Mouse (Mus musculus) inflammation-experienced regulatory T-cells, adult 6 months (primary cell): ENCODE results near the gene 4930516K23Rik. TPM values are rescaled to one million over a fixed set of nuclear protein-coding genes. Genes with fewer than 3 reads are reported as not detected.

Source experiments
- ATAC-seq: one replicate; pipeline ENCODE4 v1.8.0; 2017
- polyA plus RNA-seq, 3 experiments: library from polyadenylated mRNA; unstranded; fragments of 100-300 nt; shearing (Covaris generic); gene quantifications; one replicate each; pipeline ENCODE4 v1.2.1; 2017

4930516K23Rik gene
- polyA plus RNA-seq: not detected

- no peak for ATAC-seq
Measured at GRCm38 (mm10) chr7:104061345-104061744, at the start of gene 4930516K23Rik. 4930516K23Rik (minus strand) TSS chr7:104061445.

DNA sequence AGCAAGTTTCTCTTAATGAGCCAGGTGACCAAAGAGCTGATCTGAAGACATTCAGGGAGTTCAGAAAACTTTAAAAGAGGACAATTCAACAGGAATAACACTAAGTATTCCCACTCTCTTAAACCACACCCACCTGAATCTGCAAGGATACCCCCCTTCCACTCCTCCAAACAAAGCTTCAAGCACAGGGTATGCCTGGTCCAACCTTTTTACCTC is 43.4 kb upstream of the 4930516K23Rik start, which contains the start of gene Olfr646:
TSS of gene Olfr646 (plus strand) at position 117 of the 216 bp plus-strand sequence.
- no peak for ATAC-seq

DNA sequence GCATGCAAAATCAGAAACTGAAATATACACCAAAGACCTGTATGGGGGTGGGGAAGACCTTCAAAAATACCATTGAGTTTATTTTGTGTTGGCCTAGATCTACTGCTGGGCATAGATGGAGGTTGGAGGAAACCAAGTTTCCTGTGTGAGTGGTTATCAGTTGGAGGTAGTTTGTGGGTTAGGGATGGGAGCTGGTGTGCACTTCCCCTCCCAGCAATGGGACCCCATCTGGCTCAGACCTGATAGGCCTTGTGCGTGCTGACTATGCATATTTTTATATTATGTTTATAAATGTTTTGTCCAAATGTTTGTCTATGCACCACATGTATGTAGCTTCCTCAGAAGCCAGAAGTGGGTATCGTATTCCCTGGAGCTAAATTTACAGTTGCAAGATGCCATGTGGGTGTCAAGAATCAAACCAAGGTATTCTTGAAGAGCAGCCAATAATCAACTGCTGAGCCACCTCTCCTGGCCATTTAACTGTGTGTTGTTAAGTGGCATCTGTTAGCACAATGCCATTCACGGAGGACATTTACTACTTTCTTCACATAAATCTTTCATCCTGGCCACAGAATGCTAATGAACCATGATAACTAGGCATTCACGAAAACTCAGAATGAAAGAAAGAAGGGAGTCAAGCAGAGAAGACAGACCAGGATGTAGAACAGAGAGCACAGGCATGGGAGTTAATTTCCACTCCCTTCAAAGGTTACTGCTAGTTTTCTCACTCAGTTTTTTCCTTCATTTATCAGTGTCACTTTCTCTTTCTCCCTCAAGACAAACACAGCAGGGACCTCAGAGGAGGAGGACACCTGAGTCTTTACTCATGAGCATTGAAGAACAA is 42.9 kb upstream of the 4930516K23Rik start:
- no peak for ATAC-seq

GRCm38 (mm10) chr7:104085365-104085764 is 24.1 kb upstream of the 4930516K23Rik start, which contains the start of gene Olfr645:
Olfr645 (minus strand) TSS chr7:104085465.
- no peak for ATAC-seq

DNA sequence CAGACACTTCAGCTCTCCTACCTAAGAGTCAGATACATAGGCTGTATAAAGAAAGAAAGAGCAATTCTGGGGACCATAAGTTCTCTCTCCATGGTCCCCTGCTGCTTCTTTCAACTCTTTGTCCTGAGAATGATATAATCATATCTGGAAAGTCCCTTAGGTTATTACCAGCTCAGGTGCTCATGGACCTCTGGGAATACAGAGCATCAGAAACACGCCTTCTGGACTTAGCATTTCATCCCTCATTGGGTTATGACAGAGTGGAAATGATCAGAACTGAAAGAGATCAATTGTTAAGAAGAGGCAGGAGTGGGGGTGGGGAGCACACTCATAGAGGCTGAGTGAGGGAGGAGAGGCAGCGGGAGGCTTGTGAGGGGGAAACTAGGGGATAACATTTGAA is 10.5 kb upstream of the 4930516K23Rik start, which contains the start of gene Olfr644:
TSS of gene Olfr644 (minus strand) at position 101 of the 400 bp plus-strand sequence.
- ATAC-seq: no peak

GRCm38 (mm10) chr7:104059215-104059614 is 2.0 kb downstream of the 4930516K23Rik start:
- no peak for ATAC-seq

GRCm38 (mm10) chr7:104052566-104052965 is 8.7 kb downstream of the 4930516K23Rik start, which contains the start of gene Olfr642:
Olfr642 (minus strand) TSS chr7:104052666.
- no peak for ATAC-seq

DNA sequence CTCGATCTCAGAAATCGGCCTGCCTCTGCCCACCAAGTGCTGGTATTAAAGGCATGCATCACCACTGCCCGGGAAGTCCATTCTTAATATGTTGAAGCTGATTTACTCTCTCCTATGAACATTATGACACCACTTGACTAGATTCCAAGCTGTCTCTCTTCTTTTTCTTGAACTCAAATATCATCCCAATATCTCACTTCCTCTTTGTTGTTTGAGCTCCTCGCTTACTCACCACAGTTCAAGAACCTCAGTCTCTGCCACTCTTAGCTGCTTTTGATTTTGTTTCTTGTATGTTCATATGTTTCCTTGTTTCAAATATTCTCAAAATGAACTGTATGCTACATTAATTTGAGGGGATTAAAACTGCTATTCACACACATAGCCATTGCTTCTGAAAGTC is 10.5 kb downstream of the 4930516K23Rik start:
- ATAC-seq: no peak

- no peak for ATAC-seq
Measured at GRCm38 (mm10) chr7:104035145-104035544, 26.1 kb downstream of the 4930516K23Rik start, which contains the start of gene Olfr641. Olfr641 (plus strand) TSS chr7:104035445.

DNA sequence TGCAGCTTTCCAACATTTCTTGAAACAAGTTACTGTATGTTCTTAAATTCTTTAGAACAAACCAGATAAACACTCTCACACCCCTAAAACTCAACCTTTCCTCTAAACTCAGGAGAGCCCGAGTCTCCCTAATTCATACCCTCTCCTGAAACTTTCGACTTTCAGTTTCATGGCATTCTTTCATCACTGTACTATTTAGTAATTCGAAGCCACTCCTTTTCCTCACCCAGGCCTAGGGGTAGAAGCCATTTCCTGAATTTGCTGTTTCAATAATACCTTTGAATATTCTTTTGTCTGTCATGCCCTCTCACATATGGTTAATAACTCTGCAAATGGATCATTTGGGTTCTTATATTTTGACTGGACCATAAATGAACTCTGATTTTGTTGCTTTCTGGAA is 34.3 kb downstream of the 4930516K23Rik start:
- no peak for ATAC-seq

DNA sequence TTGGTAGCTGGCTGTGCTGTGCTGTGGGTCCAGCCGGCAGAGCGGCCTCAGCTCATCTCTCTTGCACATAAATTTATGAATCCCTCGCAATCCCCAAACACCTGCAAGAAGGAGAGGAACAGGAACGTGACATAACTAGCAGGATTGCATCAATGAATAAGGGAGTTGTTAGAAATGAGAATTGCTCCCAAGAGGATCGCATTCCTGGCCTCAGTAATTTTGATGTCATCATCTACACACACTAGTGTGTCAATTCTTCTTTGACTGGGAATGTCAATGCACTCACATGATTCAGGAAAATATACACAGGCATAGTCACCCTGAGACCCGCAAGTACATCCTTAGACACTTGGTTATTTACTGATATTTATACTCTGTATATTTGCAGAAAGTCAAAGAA is 35.8 kb downstream of the 4930516K23Rik start, which contains the start of gene Olfr640:
TSS of gene Olfr640 (minus strand) at position 101 of the 400 bp plus-strand sequence.
- no peak for ATAC-seq

DNA sequence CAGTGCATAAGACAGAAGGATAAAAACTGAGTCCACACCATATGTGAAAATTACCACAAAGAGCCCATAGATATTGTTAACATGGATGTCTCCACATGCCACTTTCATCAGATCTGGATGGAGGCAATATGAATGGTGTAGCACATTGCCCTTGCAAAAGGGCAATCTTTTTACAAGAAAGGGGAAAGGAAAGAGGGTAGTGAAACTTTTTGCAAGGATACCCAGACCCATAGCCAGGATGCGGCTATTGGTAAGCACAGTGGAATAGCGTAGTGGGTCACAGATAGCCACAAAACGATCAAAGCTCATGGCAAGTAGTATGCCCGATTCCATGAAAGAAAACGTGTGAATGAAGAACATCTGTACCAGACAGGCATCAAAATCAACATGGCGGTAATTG is 39.6 kb downstream of the 4930516K23Rik start:
- no peak for ATAC-seq

DNA sequence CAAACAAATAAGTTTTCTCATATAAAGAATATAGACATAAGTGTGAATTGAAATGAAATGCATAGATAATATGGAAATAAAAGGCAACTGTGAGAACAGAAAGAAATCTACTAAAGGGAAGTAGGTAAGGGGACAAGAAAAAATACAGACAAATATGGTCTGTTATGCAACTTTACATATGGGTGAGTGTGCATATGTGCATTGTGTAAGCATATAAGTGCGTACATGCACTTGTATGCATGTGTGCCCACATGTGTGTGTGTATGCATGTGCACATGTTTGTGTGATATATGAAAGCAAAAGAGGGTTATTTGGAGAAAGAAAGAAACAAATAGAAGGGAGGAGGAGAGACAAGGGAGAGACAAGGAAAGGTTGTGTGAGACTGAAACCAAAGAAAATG is 42.3 kb downstream of the 4930516K23Rik start:
- ATAC-seq: no peak

GRCm38 (mm10) chr7:104017203-104017602 is 44.0 kb downstream of the 4930516K23Rik start, which contains the start of gene Olfr639:
Olfr639 (minus strand) TSS chr7:104017303.
- no peak for ATAC-seq

Other genes starting within 250 kb of the 4930516K23Rik start
- 1 to 10 TPM; 2.9 to 8.6 (median 3.0) TPM for gene Hbb-bt, start 247.4 kb downstream of the 4930516K23Rik start, polyA plus RNA-seq
- 10 to 100 TPM in 2 of 3 experiments, 1 to 10 TPM in 1; 9.8 to 22.5 (median 18.1) TPM for gene Hbb-bs, start 233.3 kb downstream of the 4930516K23Rik start, polyA plus RNA-seq
- gene Hbb-bh2, start 220.9 kb downstream of the 4930516K23Rik start, polyA plus RNA-seq: not detected
- gene Hbb-bh1, start 218.3 kb downstream of the 4930516K23Rik start, polyA plus RNA-seq: not detected
- gene Hbb-y, start 208.2 kb downstream of the 4930516K23Rik start, polyA plus RNA-seq: not detected
- not detected for gene Olfr66, start 175.2 kb downstream of the 4930516K23Rik start, polyA plus RNA-seq
- gene Olfr64, start 167.0 kb downstream of the 4930516K23Rik start, polyA plus RNA-seq: not detected
- not detected for gene Olfr65, start 158.0 kb downstream of the 4930516K23Rik start, polyA plus RNA-seq
- not detected for gene Olfr631, start 132.6 kb downstream of the 4930516K23Rik start, polyA plus RNA-seq
- not detected for gene Olfr632, start 127.1 kb downstream of the 4930516K23Rik start, polyA plus RNA-seq
- not detected for gene Olfr633, start 117.0 kb downstream of the 4930516K23Rik start, polyA plus RNA-seq
- gene Olfr635, start 90.3 kb downstream of the 4930516K23Rik start, polyA plus RNA-seq: under 1 TPM in 1 of 3 experiments, not detected in 2; 0.07 TPM
- not detected for gene Olfr638, start 62.7 kb downstream of the 4930516K23Rik start, polyA plus RNA-seq
- not detected for gene Olfr639, start 44.1 kb downstream of the 4930516K23Rik start, polyA plus RNA-seq
- gene Olfr640, start 35.9 kb downstream of the 4930516K23Rik start, polyA plus RNA-seq: not detected
- not detected for gene Olfr641, start 26.0 kb downstream of the 4930516K23Rik start, polyA plus RNA-seq
- not detected for gene Olfr642, start 8.8 kb downstream of the 4930516K23Rik start, polyA plus RNA-seq
- not detected for gene Olfr644, start 10.4 kb upstream of the 4930516K23Rik start, polyA plus RNA-seq
- gene Olfr645, start 24.0 kb upstream of the 4930516K23Rik start, polyA plus RNA-seq: not detected
- not detected for gene Olfr646, start 43.4 kb upstream of the 4930516K23Rik start, polyA plus RNA-seq
- gene Ubqln5, start 68.4 kb upstream of the 4930516K23Rik start, polyA plus RNA-seq: not detected
- not detected for gene Olfr643, start 76.0 kb upstream of the 4930516K23Rik start, polyA plus RNA-seq
- gene Ubqln3, start 81.8 kb upstream of the 4930516K23Rik start, polyA plus RNA-seq: not detected
- gene Ubqlnl, start 89.1 kb upstream of the 4930516K23Rik start, polyA plus RNA-seq: not detected
- gene Olfm5, start 103.4 kb upstream of the 4930516K23Rik start, polyA plus RNA-seq: not detected
- under 1 TPM; 0.20 to 0.50 (median 0.25) TPM for gene Olfr648, start 121.9 kb upstream of the 4930516K23Rik start, polyA plus RNA-seq
- gene Olfr649, start 134.5 kb upstream of the 4930516K23Rik start, polyA plus RNA-seq: not detected
- gene Trim6, start 157.3 kb upstream of the 4930516K23Rik start, polyA plus RNA-seq: 1 to 10 TPM in 2 of 3 experiments, not detected in 1; 1.4 to 2.2 TPM
- 10 to 100 TPM; 50.1 to 60.0 (median 60.0) TPM for gene Trim34a, start 183.0 kb upstream of the 4930516K23Rik start, polyA plus RNA-seq
- 10 to 100 TPM; 24.5 to 43.4 (median 41.7) TPM for gene Trim5, start 226.6 kb upstream of the 4930516K23Rik start, polyA plus RNA-seq